Mouse (Mus musculus) limb, embryonic 10.5 days (tissue): Measurements from ENCODE around the gene Olfr1513. TPM values are rescaled to one million over a fixed set of nuclear protein-coding genes. Genes with fewer than 3 reads are reported as not detected.
"Not testable (repeated sequence)": the region's sequence is repeated elsewhere in the genome, so short reads cannot be mapped to it uniquely, and the experiment has no call there.

Experiments
- DNase-seq: peaks from one replicate; pipeline ENCODE4 v3.0.0-alpha.2; 2017; ENCODE audit warnings: low spot score
- H3K27ac ChIP-seq: fragments of 300-500 bp; sonication (generic); 2 replicates; pipeline ENCODE4 v1.5.1; 2016; ENCODE audit warnings: mild to moderate bottlenecking
- H3K27me3 ChIP-seq: fragments of 300-500 bp; sonication (generic); 2 replicates; pipeline ENCODE4 v1.6.1; 2016; ENCODE audit warnings: low read depth, mild to moderate bottlenecking; ENCODE audit not compliant: poor library complexity, severe bottlenecking
- H3K36me3 ChIP-seq: fragments of 300-500 bp; sonication (generic); 2 replicates; pipeline ENCODE4 v1.6.1; 2016; ENCODE audit warnings: mild to moderate bottlenecking, moderate library complexity
- H3K4me1 ChIP-seq: fragments of 300-500 bp; sonication (generic); 2 replicates; pipeline ENCODE4 v1.6.1; 2016
- H3K4me3 ChIP-seq: fragments of 300-500 bp; sonication (generic); 2 replicates; pipeline ENCODE4 v1.5.1; 2016; ENCODE audit warnings: mild to moderate bottlenecking, moderate library complexity
- H3K9me3 ChIP-seq: fragments of 300-500 bp; sonication (generic); replicated peaks from 2 replicates; pipeline ENCODE4 v1.6.1; 2016; ENCODE audit warnings: mild to moderate bottlenecking
- WGBS: fragments of 180-500 bp; shearing (Covaris S2); methylation state at CpG from one replicate; pipeline ENCODE4 v1.1.7; 2016; 5-methylcytosine and 5-hydroxymethylcytosine counted together
- polyA plus RNA-seq: library from polyadenylated mRNA; unstranded; fragments of >200 nt; fragmentation: Nextera tagmentation; extraction: Ambion mirVana; gene quantifications from 2 replicates; pipeline ENCODE4 v1.2.1, GENCODE M21; 2016

The Olfr1513 gene
- polyA plus RNA-seq, 1 experiment from 2014 or later: not detected

DNA sequence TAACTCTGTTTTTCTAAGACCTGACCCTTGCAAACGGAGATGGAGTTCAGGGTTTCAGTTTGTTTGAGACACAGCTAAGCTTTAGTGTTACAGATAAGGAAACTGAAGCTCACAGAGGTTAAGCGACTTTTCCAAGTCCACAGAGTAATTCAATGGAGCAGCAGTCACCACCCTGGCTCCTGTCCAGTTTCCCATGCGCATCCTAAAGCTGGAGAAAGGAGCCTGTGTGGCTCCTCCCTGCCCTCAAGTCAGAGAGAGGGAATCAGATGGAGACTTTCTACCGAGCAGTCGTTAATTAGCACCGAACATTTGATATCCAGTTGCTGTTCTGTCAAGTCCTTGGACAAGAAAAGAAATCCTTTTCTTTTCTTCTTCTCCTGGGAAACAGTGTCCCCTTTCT is 36.8 kb downstream of the Olfr1513 start:
- WGBS: 74% methylated on average over 6 of the region's 6 CpGs
- no peak for DNase-seq
- Histone ChIP-seq H3K27me3 (no peaks in the 10 kb centered on the region), H3K27ac (no peak overlapping the region), H3K36me3 (peaks cover 6% of the 10 kb centered on the region), H3K4me3 (no peak overlapping the region), H3K4me1 (peaks cover 23% of the 10 kb centered on the region), H3K9me3 (no peaks in the 10 kb centered on the region)

DNA sequence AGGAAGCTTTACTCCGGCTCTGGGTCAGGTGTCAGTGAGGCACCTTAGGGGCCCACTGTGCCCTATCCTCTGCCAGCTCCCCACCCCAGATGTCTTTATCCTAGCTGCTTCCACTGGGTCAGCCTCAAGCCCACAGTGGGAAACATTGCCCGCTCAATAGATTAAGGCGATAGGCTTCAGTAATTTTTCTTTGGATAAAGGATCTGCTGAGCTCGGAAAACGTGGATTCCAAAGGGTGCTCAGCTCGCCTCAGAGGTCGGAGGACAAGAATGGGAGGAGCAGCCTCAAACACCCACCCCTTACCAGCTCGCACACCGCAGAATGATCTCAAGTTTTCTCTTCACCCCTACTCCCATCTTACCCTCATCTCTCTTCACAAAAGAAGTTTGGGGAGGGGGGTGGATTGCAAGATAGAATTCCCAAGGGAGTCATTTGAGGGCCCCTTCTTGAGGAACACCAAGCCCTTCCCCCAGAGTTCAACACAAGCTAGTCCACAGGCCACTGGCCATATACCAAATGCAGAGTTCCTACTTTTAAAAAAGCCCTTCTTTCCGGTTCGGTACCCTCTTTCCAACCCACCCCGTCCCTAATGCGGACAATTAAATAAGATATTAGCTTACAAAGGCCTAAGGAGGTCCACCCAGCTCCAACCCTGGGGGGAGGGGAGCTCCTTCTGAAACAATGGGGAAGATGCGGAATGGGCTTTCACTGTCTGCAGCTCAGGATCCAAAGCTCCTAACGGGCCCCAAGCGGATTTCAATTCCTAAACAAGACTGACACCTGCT is 39.6 kb downstream of the Olfr1513 start:
- H3K4me1 ChIP-seq: peaks cover 33% of the 10 kb centered on the region
- peak overlapping the region; percentile 82 for H3K4me3 ChIP-seq
- no peak for DNase-seq
- H3K27ac ChIP-seq: peak overlapping the region; percentile 98
- peaks cover 33% of the 10 kb centered on the region for H3K36me3 ChIP-seq
- H3K9me3 ChIP-seq: 0 out of 2 replicates have a peak, but pooled peaks cover 4% of the 10 kb centered on the region
- no peaks in the 10 kb centered on the region for H3K27me3 ChIP-seq
- WGBS: 6% methylated on average over 16 of the region's 16 CpGs

DNA sequence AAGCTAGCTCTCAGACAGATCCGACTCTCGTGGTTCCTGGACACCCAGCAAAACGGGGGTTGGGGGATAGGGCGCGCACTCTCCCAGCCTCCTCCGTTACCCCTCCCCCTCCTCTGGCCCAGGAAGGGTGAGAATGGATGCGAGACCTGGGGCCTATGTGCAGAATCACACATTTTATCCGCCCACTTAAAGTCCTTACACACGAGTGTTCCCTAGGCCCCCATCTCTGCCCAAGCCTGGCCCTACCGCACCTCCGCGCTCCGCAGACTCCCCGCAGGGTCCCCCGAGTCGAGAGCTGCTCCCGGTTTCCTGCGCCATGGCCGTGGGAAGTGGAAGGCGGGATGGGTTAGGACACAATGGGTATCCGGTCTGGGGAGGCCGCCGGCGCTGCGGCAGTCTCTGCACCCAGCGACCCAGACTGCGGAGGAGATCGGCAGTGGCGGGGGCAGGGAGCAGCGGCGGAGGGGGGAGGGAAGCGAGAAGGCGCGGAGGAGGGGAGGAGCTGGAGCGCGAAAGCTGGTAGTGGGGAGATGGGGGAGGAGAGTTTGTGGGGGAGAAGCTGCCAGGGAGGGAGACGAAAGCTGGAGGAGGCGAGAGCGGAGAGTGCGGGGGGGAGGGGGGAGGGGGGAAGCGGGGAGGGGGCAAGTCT is 40.3 kb downstream of the Olfr1513 start:
- peaks cover 40% of the 10 kb centered on the region for H3K36me3 ChIP-seq
- peaks cover 33% of the 10 kb centered on the region for H3K4me1 ChIP-seq
- under 1% methylated on average over 34 of the region's 41 CpGs for WGBS
- 0 out of 2 replicates have a peak, but pooled peaks cover 4% of the 10 kb centered on the region for H3K9me3 ChIP-seq
- H3K27me3 ChIP-seq: no peaks in the 10 kb centered on the region
- DNase-seq: peak; percentile 85
- peak overlapping the region; percentile 98 for H3K27ac ChIP-seq
- H3K4me3 ChIP-seq: peak overlapping the region; percentile 82

DNA sequence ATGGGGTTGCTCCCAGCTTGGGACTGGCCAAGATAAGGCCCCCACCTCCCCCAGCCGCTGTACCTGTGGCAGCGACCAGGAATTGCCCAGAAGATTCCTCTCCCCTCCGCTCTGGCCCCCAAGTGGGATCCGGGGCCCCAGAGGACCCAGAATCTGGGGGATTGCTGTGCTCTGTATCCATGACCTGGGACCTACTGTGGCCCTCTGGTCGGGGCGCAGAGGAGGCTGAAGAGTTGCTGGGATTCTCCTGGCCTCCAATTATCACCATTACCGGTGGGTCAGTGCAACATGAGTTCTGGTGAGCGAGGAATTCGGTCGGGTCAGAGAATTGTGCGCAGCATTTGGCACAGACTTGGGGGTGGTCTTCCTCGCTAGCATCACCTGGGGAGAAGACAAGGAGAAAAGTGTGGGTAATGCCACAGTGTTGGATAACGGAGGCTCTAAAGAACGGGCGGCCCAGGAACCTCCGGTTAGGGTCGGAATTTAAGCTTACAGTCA is 40.9 kb downstream of the Olfr1513 start:
- H3K4me3 ChIP-seq: peak overlapping the region; percentile 82
- no peak for DNase-seq
- peak overlapping the region; percentile 98 for H3K27ac ChIP-seq
- H3K9me3 ChIP-seq: 0 out of 2 replicates have a peak, but pooled peaks cover 4% of the 10 kb centered on the region
- H3K4me1 ChIP-seq: peaks cover 33% of the 10 kb centered on the region
- 5% methylated on average over 17 of the region's 17 CpGs for WGBS
- peaks cover 46% of the 10 kb centered on the region for H3K36me3 ChIP-seq
- no peaks in the 10 kb centered on the region for H3K27me3 ChIP-seq

DNA sequence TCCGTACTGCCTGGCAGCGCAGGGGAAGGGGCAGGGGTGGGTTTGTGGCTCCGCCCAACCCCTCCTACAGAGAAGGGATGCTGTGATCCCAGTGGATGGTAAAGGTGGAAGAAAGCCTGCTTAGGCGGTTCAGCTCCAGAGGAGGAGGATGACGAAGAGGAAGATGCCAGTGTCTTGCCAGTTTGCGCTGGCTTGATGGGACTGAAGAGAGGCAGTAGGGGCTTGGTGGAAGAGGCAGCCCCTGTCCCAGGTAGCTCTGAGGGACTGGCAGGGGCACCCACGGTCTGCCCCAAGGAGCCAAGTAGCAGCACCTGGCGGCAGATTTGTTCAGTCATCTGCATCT is 41.4 kb downstream of the Olfr1513 start:
- peak; percentile 40 for DNase-seq
- WGBS: 31% methylated on average over 8 of the region's 8 CpGs
- H3K27me3 ChIP-seq: no peaks in the 10 kb centered on the region
- peak overlapping the region; percentile 82 for H3K4me3 ChIP-seq
- peaks cover 33% of the 10 kb centered on the region for H3K4me1 ChIP-seq
- peaks cover 50% of the 10 kb centered on the region for H3K36me3 ChIP-seq
- 0 out of 2 replicates have a peak, but pooled peaks cover 4% of the 10 kb centered on the region for H3K9me3 ChIP-seq
- peak overlapping the region; percentile 98 for H3K27ac ChIP-seq

DNA sequence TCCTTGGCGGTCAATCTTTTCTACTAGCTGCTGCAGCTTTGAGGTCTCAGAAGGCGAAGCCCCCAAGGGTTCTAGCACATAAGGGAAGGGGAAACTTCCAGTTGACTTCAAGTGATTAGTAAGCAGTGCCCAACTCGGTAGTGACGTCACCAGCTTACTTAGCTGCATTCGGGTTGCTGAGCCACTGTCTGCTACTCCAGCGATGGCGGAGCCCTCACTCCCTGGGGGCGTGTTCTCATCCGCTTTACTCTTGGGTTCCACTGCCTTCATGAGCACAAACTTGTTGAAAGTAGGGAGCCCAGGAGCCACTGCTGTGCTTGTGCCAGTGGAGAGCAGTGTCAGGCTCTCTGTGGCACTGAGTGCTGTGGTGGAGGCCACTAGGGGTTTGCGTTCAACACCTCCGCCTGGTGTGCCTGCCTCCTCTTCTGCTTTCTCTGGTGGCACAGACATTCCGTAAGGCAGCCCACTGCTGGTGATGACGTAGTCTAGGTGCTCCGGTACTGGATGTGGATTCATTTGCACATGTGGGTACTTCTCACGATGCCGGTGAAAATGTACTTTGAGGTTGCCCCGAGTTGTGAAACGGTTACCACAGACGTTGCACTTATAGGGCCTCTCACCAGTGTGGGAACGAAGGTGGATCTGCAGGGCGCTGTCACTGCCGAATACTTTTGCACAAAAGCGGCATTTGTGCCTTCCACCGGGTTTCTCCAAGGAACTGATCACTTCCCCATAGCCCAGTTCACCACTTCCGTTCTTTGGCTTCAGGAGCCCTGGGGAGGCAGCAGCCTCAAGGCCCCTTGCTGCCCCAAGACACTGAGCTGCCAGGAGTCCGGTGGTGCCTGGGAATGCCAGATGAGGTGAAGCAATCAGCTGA is 42.0 kb downstream of the Olfr1513 start:
- DNase-seq: no peak
- WGBS: 88% methylated on average over 26 of the region's 26 CpGs
- Histone ChIP-seq H3K36me3 (peaks cover 54% of the 10 kb centered on the region), H3K4me1 (peaks cover 33% of the 10 kb centered on the region), H3K4me3 (peak overlapping the region; percentile 82), H3K9me3 (0 out of 2 replicates have a peak, but pooled peaks cover 4% of the 10 kb centered on the region), H3K27me3 (no peaks in the 10 kb centered on the region), H3K27ac (peak overlapping the region; percentile 98; the same call in 1 of the 2 replicates)

DNA sequence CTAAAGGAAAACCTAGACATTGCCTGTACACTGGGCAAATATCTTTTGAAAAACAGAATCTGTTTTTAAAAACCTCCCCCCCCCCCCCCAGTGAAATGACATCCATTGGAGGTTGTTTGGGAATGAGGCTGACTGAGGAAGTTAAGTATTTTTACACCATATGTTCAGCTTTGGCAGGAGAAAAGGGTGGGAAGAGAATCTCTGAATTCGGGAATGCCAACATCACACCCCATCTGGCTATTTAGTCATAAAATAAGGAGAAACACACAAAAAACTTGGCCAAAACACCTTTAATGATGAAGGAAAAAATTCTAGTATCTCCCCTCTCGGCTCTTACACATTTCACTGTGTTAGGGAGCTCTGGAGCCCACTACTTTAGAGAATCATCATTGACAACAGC is 45.3 kb downstream of the Olfr1513 start:
- WGBS: 98% methylated on average over 2 of the region's 2 CpGs
- Histone ChIP-seq H3K36me3 (peaks cover 63% of the 10 kb centered on the region), H3K27me3 (no peaks in the 10 kb centered on the region), H3K27ac (no peak overlapping the region), H3K9me3 (0 out of 2 replicates have a peak, but pooled peaks cover 4% of the 10 kb centered on the region), H3K4me3 (no peak overlapping the region), H3K4me1 (peaks cover 24% of the 10 kb centered on the region)
- no peak for DNase-seq

DNA sequence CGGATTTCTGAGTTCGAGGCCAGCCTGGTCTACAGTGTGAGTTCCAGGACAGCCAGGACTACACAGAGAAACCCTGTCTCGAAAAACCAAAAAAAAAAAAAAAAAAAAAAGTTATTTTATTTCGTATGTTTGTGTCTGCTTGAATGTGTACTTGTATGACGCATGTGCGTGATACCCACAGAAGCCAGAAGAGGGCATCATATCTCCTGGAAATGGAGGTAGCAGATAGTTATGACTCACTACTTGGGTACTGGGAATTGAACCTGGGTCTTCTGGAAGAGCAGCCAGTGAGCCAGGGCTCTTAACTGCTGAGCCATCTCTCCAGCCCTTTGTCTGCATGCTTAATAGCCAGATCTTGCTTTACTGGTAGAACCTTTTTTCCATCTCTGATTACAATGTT is 45.9 kb downstream of the Olfr1513 start:
- H3K27ac ChIP-seq, H3K9me3 ChIP-seq, H3K4me3 ChIP-seq, H3K27me3 ChIP-seq, DNase-seq: not testable (repeated sequence)
- Histone ChIP-seq H3K36me3 (peaks cover 63% of the 10 kb centered on the region), H3K4me1 (peaks cover 20% of the 10 kb centered on the region)
- 89% methylated on average over 6 of the region's 6 CpGs for WGBS

DNA sequence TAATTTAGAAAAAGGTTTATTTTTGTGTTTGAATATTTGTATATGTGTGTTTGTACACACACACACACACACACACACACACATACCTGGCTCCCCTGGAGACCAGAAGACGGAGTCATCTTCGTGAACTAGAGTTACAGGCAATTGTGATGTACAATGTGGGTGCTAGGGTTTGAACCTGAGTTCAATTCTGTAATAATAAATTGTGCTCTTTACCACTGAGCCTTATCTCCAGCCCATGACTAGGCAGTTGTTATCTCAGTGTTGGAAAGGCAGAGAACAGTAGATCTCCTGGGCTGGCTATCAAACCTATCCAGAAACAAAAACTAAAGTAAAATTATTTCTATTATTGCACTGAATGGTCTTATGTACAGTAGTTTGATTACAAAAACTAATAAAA is 50.1 kb downstream of the Olfr1513 start:
- no peak overlapping the region for H3K27ac ChIP-seq
- H3K27me3 ChIP-seq: no peaks in the 10 kb centered on the region
- peaks cover 29% of the 10 kb centered on the region for H3K36me3 ChIP-seq
- H3K9me3 ChIP-seq: no peaks in the 10 kb centered on the region
- no peak overlapping the region for H3K4me3 ChIP-seq
- peaks cover 6% of the 10 kb centered on the region for H3K4me1 ChIP-seq
- no peak for DNase-seq
- 96% methylated on average over 2 of the region's 2 CpGs for WGBS

DNA sequence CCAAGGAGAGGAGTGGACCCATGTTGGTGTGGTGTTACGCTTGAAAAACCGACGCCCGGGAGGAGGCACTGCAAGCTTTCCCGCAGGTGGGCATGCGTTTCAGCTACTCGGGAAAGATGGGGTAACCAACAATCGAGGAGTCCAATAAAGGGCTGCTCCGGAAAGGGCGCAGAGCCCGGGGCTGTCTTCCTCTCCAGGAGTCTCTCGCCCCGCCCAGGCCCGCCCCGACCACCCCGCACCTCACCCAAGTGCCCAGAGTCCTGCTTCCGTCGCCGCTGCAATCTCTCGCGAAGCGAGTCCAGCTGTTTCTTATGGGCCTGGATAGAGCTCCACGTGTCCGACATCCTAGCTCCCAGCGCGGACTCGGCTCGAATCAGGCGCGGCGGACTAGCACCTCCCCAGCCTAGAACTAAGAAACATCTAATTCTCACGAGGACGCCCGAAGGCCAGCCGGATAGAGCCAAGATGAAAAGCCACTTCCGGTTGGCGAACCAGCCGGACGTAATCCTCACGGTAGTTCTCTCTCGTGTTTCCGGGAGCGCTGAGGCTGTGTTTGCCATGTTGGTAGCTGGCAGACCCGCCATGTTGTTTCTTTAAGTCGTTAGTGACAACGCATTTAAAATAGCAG is 51.5 kb downstream of the Olfr1513 start, which contains the start of gene Mettl3:
TSS of gene Mettl3 (minus strand) at position 485 of the 628 bp plus-strand sequence.
- no peaks in the 10 kb centered on the region for H3K9me3 ChIP-seq
- H3K4me3 ChIP-seq: peak within 1 kb of the TSS; percentile 72
- H3K27me3 ChIP-seq: no peaks in the 10 kb centered on the region
- peak within 1 kb of the TSS; percentile 93 for H3K27ac ChIP-seq
- peaks cover 28% of the 10 kb centered on the region for H3K36me3 ChIP-seq
- WGBS: under 1% methylated on average over 46 of the region's 46 CpGs
- peaks cover 6% of the 10 kb centered on the region for H3K4me1 ChIP-seq
- peak; percentile 88 for DNase-seq

DNA sequence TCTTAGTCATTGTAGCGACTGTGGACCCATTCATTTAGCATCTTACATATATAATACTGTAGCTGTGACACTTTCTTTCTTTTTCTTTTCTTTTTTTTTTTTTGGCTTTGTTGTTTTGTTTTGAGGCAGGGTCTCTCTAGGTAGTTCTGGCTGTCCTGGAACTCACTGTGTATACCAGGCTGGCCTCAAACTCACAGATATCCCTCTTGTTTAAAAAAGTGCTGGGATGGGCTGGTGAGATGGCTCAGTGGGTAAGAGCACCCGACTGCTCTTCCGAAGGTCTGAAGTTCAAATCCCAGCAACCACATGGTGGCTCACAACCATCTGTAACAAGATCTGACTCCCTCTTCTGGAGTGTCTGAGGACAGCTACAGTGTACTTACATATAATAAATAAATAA is 52.7 kb downstream of the Olfr1513 start:
- not testable (repeated sequence) for H3K27me3 ChIP-seq, H3K4me1 ChIP-seq, H3K9me3 ChIP-seq, DNase-seq, H3K27ac ChIP-seq, H3K4me3 ChIP-seq
- H3K36me3 ChIP-seq: peaks cover 30% of the 10 kb centered on the region
- WGBS: 93% methylated on average over 3 of the region's 3 CpGs
